Mouse (Mus musculus) C2C12 (cell line): ENCODE measurements around the gene Tmem107.

ENCODE experiments used
- CTCF ChIP-seq: IDR thresholded peaks from one replicate; pipeline ENCODE4 v1.5.1; 2011; ENCODE audit not compliant: control insufficient read depth, insufficient read depth, insufficient read length
- FOSL1 ChIP-seq: IDR thresholded peaks from one replicate; pipeline ENCODE4 v1.8.0; 2011; ENCODE audit warnings: mild to moderate bottlenecking, low read length; ENCODE audit not compliant: poor library complexity, insufficient read depth, severe bottlenecking
- MAX ChIP-seq: IDR thresholded peaks from one replicate; pipeline ENCODE4 v1.6.1; 2011; ENCODE audit warnings: mild to moderate bottlenecking, control low read depth
- MYOD1 ChIP-seq: IDR thresholded peaks from one replicate; pipeline ENCODE4 v1.6.1; 2011; ENCODE audit warnings: low read depth; ENCODE audit not compliant: control insufficient read depth, insufficient read length
- MYOG ChIP-seq: IDR thresholded peaks from one replicate; pipeline ENCODE4 v1.6.1; 2011; ENCODE audit not compliant: control insufficient read depth, insufficient read length; ENCODE audit errors: extremely low read depth
- USF1 ChIP-seq: IDR thresholded peaks from one replicate; pipeline ENCODE4 v1.6.1; 2011; ENCODE audit warnings: low read depth, mild to moderate bottlenecking, control low read depth, moderate library complexity

GRCm38 (mm10) chr11:69076572-69076971, 6.0 kb downstream of the Tmem107 start:
- no peak for TF ChIP-seq CTCF
- no peak for TF ChIP-seq USF1
- TF ChIP-seq MYOG = no peak
- no peak for TF ChIP-seq MAX
- TF ChIP-seq MYOD1 = no peak
- TF ChIP-seq FOSL1 = no peak
